Mouse (Mus musculus): Measurements from ENCODE around the gene Tspan4.

The Tspan4 gene

GRCm38 (mm10) chr7:141524271-141524670, 49.2 kb downstream of the Tspan4 start:
- peaks cover 59% of the 10 kb centered on the region for H3K36me3 ChIP-seq (ENCODE audit: insufficient read depth, low read length)
- TF ChIP-seq NANOG (IDR thresholded peaks at IDR 0.05; ENCODE audit: borderline replicate concordance, low read length) (no peak), POU5F1 (IDR thresholded peaks at IDR 0.05; ENCODE audit: borderline replicate concordance, low read length) (no peak), CTCF (conservative IDR thresholded peaks at IDR 0.05; ENCODE audit: low read length) (no peak)
- H3K4me3 ChIP-seq (replicated peaks; ENCODE audit: low read length) = no peak overlapping the region
- H3K4me1 ChIP-seq (replicated peaks; ENCODE audit: low read depth, low read length) = 0 out of 2 replicates have a peak, but pooled peaks cover 3% of the 10 kb centered on the region
- H3K27me3 ChIP-seq (ENCODE audit: insufficient read depth, low read length) = no peaks in the 10 kb centered on the region
- no peaks in the 10 kb centered on the region for H3K9me3 ChIP-seq (ENCODE audit: low read length)

- Histone ChIP-seq H3K4me3 (replicated peaks; ENCODE audit: low read length) (no peak overlapping the region), H3K27me3 (ENCODE audit: insufficient read depth, low read length) (no peaks in the 10 kb centered on the region), H3K9me3 (ENCODE audit: low read length) (no peaks in the 10 kb centered on the region), H3K4me1 (replicated peaks; ENCODE audit: low read depth, low read length) (0 out of 2 replicates have a peak, but pooled peaks cover 3% of the 10 kb centered on the region), H3K36me3 (ENCODE audit: insufficient read depth, low read length) (peaks cover 64% of the 10 kb centered on the region)
- TF ChIP-seq NANOG (IDR thresholded peaks at IDR 0.05; ENCODE audit: borderline replicate concordance, low read length) = no peak
- peak; percentile 79 for TF ChIP-seq CTCF (conservative IDR thresholded peaks at IDR 0.05; ENCODE audit: low read length)
Measured at GRCm38 (mm10) chr7:141524760-141525579, 49.9 kb downstream of the Tspan4 start.

- no peak for TF ChIP-seq NANOG (IDR thresholded peaks at IDR 0.05; ENCODE audit: borderline replicate concordance, low read length)
- TF ChIP-seq POU5F1 (IDR thresholded peaks at IDR 0.05; ENCODE audit: borderline replicate concordance, low read length) = no peak
- TF ChIP-seq CTCF (conservative IDR thresholded peaks at IDR 0.05; ENCODE audit: low read length) = no peak
- no peak overlapping the region for H3K4me3 ChIP-seq (replicated peaks; ENCODE audit: low read length)
- no peaks in the 10 kb centered on the region for H3K27me3 ChIP-seq (ENCODE audit: insufficient read depth, low read length)
- 0 out of 2 replicates have a peak, but pooled peaks cover 3% of the 10 kb centered on the region for H3K4me1 ChIP-seq (replicated peaks; ENCODE audit: low read depth, low read length)
- no peaks in the 10 kb centered on the region for H3K9me3 ChIP-seq (ENCODE audit: low read length)
- H3K36me3 ChIP-seq (ENCODE audit: insufficient read depth, low read length) = peaks cover 63% of the 10 kb centered on the region
Measured at GRCm38 (mm10) chr7:141525580-141525925, 50.5 kb downstream of the Tspan4 start.

GRCm38 (mm10) chr7:141535570-141535969, 60.5 kb downstream of the Tspan4 start:
- peaks cover 21% of the 10 kb centered on the region for H3K4me1 ChIP-seq (replicated peaks; ENCODE audit: low read depth, low read length)
- no peaks in the 10 kb centered on the region for H3K27me3 ChIP-seq (ENCODE audit: insufficient read depth, low read length)
- no peak overlapping the region for H3K4me3 ChIP-seq (replicated peaks; ENCODE audit: low read length)
- TF ChIP-seq NANOG (IDR thresholded peaks at IDR 0.05; ENCODE audit: borderline replicate concordance, low read length) (no peak), CTCF (conservative IDR thresholded peaks at IDR 0.05; ENCODE audit: low read length) (no peak), POU5F1 (IDR thresholded peaks at IDR 0.05; ENCODE audit: borderline replicate concordance, low read length) (no peak)
- H3K9me3 ChIP-seq (ENCODE audit: low read length) = no peaks in the 10 kb centered on the region
- peaks cover 9% of the 10 kb centered on the region for H3K36me3 ChIP-seq (ENCODE audit: insufficient read depth, low read length)

GRCm38 (mm10) chr7:141538852-141539555, 64.0 kb downstream of the Tspan4 start:
- Histone ChIP-seq H3K4me1 (replicated peaks; ENCODE audit: low read depth, low read length) (peaks cover 29% of the 10 kb centered on the region), H3K36me3 (ENCODE audit: insufficient read depth, low read length) (no peaks in the 10 kb centered on the region), H3K27me3 (ENCODE audit: insufficient read depth, low read length) (peaks cover 4% of the 10 kb centered on the region; the same call in 1 of the 2 replicates), H3K9me3 (ENCODE audit: low read length) (no peaks in the 10 kb centered on the region), H3K4me3 (replicated peaks; ENCODE audit: low read length) (peak overlapping the region; percentile 93)
- TF ChIP-seq POU5F1 (IDR thresholded peaks at IDR 0.05; ENCODE audit: borderline replicate concordance, low read length) = no peak
- TF ChIP-seq NANOG (IDR thresholded peaks at IDR 0.05; ENCODE audit: borderline replicate concordance, low read length) = no peak
- no peak for TF ChIP-seq CTCF (conservative IDR thresholded peaks at IDR 0.05; ENCODE audit: low read length)

GRCm38 (mm10) chr7:141539556-141540311, 64.7 kb downstream of the Tspan4 start, which contains the start of gene Chid1:
Gene Chid1, minus strand, starts transcription at chr7:141539857.
- peaks cover 4% of the 10 kb centered on the region; the same call in 1 of the 2 replicates for H3K27me3 ChIP-seq (ENCODE audit: insufficient read depth, low read length)
- no peaks in the 10 kb centered on the region for H3K9me3 ChIP-seq (ENCODE audit: low read length)
- TF ChIP-seq CTCF (conservative IDR thresholded peaks at IDR 0.05; ENCODE audit: low read length) (no peak), NANOG (IDR thresholded peaks at IDR 0.05; ENCODE audit: borderline replicate concordance, low read length) (0 out of 2 replicates have a peak, but pooled peaks have one; percentile 12)
- peaks cover 29% of the 10 kb centered on the region for H3K4me1 ChIP-seq (replicated peaks; ENCODE audit: low read depth, low read length)
- H3K4me3 ChIP-seq (replicated peaks; ENCODE audit: low read length) = peak within 1 kb of the TSS; percentile 93
- H3K36me3 ChIP-seq (ENCODE audit: insufficient read depth, low read length) = no peaks in the 10 kb centered on the region

- peaks cover 4% of the 10 kb centered on the region; the same call in 1 of the 2 replicates for H3K27me3 ChIP-seq (ENCODE audit: insufficient read depth, low read length)
- no peaks in the 10 kb centered on the region for H3K9me3 ChIP-seq (ENCODE audit: low read length)
- peaks cover 29% of the 10 kb centered on the region for H3K4me1 ChIP-seq (replicated peaks; ENCODE audit: low read depth, low read length)
- no peaks in the 10 kb centered on the region for H3K36me3 ChIP-seq (ENCODE audit: insufficient read depth, low read length)
- TF ChIP-seq CTCF (conservative IDR thresholded peaks at IDR 0.05; ENCODE audit: low read length) (no peak), POU5F1 (IDR thresholded peaks at IDR 0.05; ENCODE audit: borderline replicate concordance, low read length) (no peak), NANOG (IDR thresholded peaks at IDR 0.05; ENCODE audit: borderline replicate concordance, low read length) (no peak)
- peak overlapping the region; percentile 93 for H3K4me3 ChIP-seq (replicated peaks; ENCODE audit: low read length)
Measured at GRCm38 (mm10) chr7:141540312-141541081, 65.5 kb downstream of the Tspan4 start.

Measured in E14TG2a.4 (cell line).